ENCODE assay signal across 13 mouse cellular contexts in the genomic region with DNA sequence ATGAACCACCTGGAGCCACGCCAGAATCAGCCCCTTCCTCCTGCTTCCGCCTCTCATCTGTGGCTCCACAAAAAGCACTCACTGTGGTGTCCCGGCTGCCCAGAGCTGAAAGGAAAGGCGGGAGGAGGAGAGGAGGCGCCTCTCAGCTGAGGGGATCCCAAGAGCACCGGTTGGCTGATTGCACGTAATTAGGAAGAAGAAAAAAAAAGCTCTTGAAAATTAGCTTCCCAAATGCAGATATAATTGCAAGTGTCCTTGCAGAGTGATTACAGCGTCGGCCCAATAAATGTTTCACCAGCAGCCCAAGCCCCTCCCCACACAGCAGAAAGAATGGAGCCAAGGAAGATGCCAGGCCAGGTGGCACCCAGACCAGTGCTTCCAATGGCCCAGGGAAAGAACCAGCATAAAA. TPM values are rescaled to one million over a fixed set of nuclear protein-coding genes. Genes with fewer than 3 reads are reported as not detected.
DNase-seq lines count a peak whose midpoint lies in the region; ATAC-seq and TF ChIP-seq lines count a peak whose summit lies in the region.
"Had no signal": no experiment of that assay in that cellular context is flagged by ENCODE, and none has a peak within 500 bp of the region (broad histone marks: within the 10 kb centered on the region; RNA-seq: fewer than 3 reads in every experiment).

No protein-coding gene starts in this region.

- H3K4me2 ChIP-seq in midbrain, embryonic 11.5 days = no peak overlapping the region
- 0 out of 2 replicates have a peak overlapping the region, but pooled peaks have one; percentile 3 for H3K4me2 ChIP-seq in forebrain, embryonic 15.5 days (replicated peaks)
- H3K4me2 ChIP-seq: heart, embryonic 12.5 days; limb, embryonic 12.5 days had no signal

- H3K27me3 ChIP-seq in midbrain, embryonic 10.5 days (ENCODE audit: low read depth, poor library complexity, severe bottlenecking) = no peaks in the 10 kb centered on the region
- no peaks in the 10 kb centered on the region for H3K27me3 ChIP-seq in midbrain, embryonic 11.5 days (ENCODE audit: control insufficient read depth, insufficient read depth, low read length)
- H3K27me3 ChIP-seq in forebrain, embryonic 15.5 days = no peaks in the 10 kb centered on the region
- H3K27me3 ChIP-seq in limb, embryonic 10.5 days (ENCODE audit: low read depth, poor library complexity, severe bottlenecking) = no peaks in the 10 kb centered on the region
- H3K27me3 ChIP-seq in small intestine, adult 2 months (ENCODE audit: control insufficient read depth, insufficient read depth, low read length) = no peaks in the 10 kb centered on the region
- H3K27me3 ChIP-seq: heart, embryonic 12.5 days; limb, embryonic 12.5 days had no signal

- no peak for TF ChIP-seq CTCF in small intestine, adult 2 months (IDR thresholded peaks at IDR 0.05; ENCODE audit: extremely low read depth, insufficient read length, insufficient replicate concordance, low read depth, low read length)

- 0 out of 2 replicates have a peak, but pooled peaks cover 4% of the 10 kb centered on the region for H3K9me3 ChIP-seq in midbrain, embryonic 10.5 days (replicated peaks)
- no peaks in the 10 kb centered on the region for H3K9me3 ChIP-seq in midbrain, embryonic 11.5 days (ENCODE audit: control insufficient read depth, low read length)
- H3K9me3 ChIP-seq in forebrain, embryonic 15.5 days = no peaks in the 10 kb centered on the region
- H3K9me3 ChIP-seq in limb, embryonic 10.5 days (replicated peaks) = no peaks in the 10 kb centered on the region
- H3K9me3 ChIP-seq: heart, embryonic 12.5 days; limb, embryonic 12.5 days had no signal

- peaks cover 32% of the 10 kb centered on the region for H3K4me1 ChIP-seq in midbrain, embryonic 10.5 days
- peaks cover 8% of the 10 kb centered on the region for H3K4me1 ChIP-seq in midbrain, embryonic 11.5 days (ENCODE audit: control insufficient read depth, insufficient read depth, low read length)
- peaks cover 47% of the 10 kb centered on the region for H3K4me1 ChIP-seq in forebrain, embryonic 15.5 days
- peaks cover 23% of the 10 kb centered on the region; the same call in 1 of the 2 replicates for H3K4me1 ChIP-seq in limb, embryonic 10.5 days
- H3K4me1 ChIP-seq in small intestine, adult 2 months (ENCODE audit: control insufficient read depth, insufficient read depth, insufficient read length, low read length) = peaks cover 79% of the 10 kb centered on the region

- no peak for DNase-seq in midbrain, embryonic 10.5 days (ENCODE audit: low spot score)
- DNase-seq in midbrain, embryonic 11.5 days (ENCODE audit: low spot score, missing footprints) = no peak
- no peak for DNase-seq in limb, embryonic 10.5 days (ENCODE audit: low spot score)
- no peak for DNase-seq in right cerebral cortex, adult 18-20 months
- DNase-seq in gastrocnemius, postnatal 14 days = no peak
- no peak for DNase-seq in left cerebral cortex, adult 9 months (ENCODE audit: low spot score in 2 of 2)
- DNase-seq: kidney, adult 18-20 months; lung, postnatal 10 days had no signal

- WGBS in midbrain, embryonic 10.5 days = 67% methylated on average over 9 of the region's 9 CpGs
- 61% methylated on average over 9 of the region's 9 CpGs for WGBS in midbrain, embryonic 11.5 days
- 7% methylated on average over 9 of the region's 9 CpGs for WGBS in forebrain, embryonic 15.5 days
- WGBS in limb, embryonic 10.5 days = 59% methylated on average over 9 of the region's 9 CpGs
- 23% methylated on average over 9 of the region's 9 CpGs for WGBS in small intestine, adult 2 months

- intact Hi-C loops in gastrocnemius, postnatal 14 days (cut with DNase I; ENCODE audit: low total_unique reads) = no loop called here

- H3K36me3 ChIP-seq in midbrain, embryonic 10.5 days = no peaks in the 10 kb centered on the region
- no peaks in the 10 kb centered on the region for H3K36me3 ChIP-seq in midbrain, embryonic 11.5 days (ENCODE audit: control insufficient read depth, insufficient read depth, low read length)
- no peaks in the 10 kb centered on the region for H3K36me3 ChIP-seq in forebrain, embryonic 15.5 days
- H3K36me3 ChIP-seq in limb, embryonic 10.5 days = no peaks in the 10 kb centered on the region
- peaks cover 21% of the 10 kb centered on the region for H3K36me3 ChIP-seq in small intestine, adult 2 months (ENCODE audit: control insufficient read depth, insufficient read depth, low read length)
- H3K36me3 ChIP-seq: heart, embryonic 12.5 days; limb, embryonic 12.5 days had no signal

- no peak overlapping the region for H3K4me3 ChIP-seq in midbrain, embryonic 10.5 days
- H3K4me3 ChIP-seq in midbrain, embryonic 11.5 days (ENCODE audit: low read depth, low read length) = no peak overlapping the region
- no peak overlapping the region for H3K4me3 ChIP-seq in forebrain, embryonic 15.5 days
- no peak overlapping the region for H3K4me3 ChIP-seq in limb, embryonic 10.5 days
- peak overlapping the region; percentile 12; the same call in 1 of the 2 replicates for H3K4me3 ChIP-seq in small intestine, adult 2 months (ENCODE audit: low read depth, low read length)
- H3K4me3 ChIP-seq: heart, embryonic 12.5 days; limb, embryonic 12.5 days had no signal

- TF ChIP-seq POLR2A in small intestine, adult 2 months (IDR thresholded peaks at IDR 0.05; ENCODE audit: low read depth, low read length) = no peak

- peak overlapping the region; percentile 34; the same call in 1 of the 2 replicates for H3K27ac ChIP-seq in midbrain, embryonic 10.5 days (replicated peaks)
- no peak overlapping the region for H3K27ac ChIP-seq in midbrain, embryonic 11.5 days (ENCODE audit: low read depth, low read length)
- H3K27ac ChIP-seq in forebrain, embryonic 15.5 days (replicated peaks) = peak overlapping the region; percentile 79
- H3K27ac ChIP-seq in limb, embryonic 10.5 days = 0 out of 2 replicates have a peak overlapping the region, but pooled peaks have one; percentile 8
- H3K27ac ChIP-seq in small intestine, adult 2 months (ENCODE audit: insufficient read depth, low read depth, low read length) = peak overlapping the region; percentile 99
- H3K27ac ChIP-seq: limb, embryonic 12.5 days had no signal

- H3K9ac ChIP-seq in midbrain, embryonic 11.5 days (ENCODE audit: low read length) = no peak overlapping the region
- no peak overlapping the region for H3K9ac ChIP-seq in forebrain, embryonic 15.5 days (replicated peaks)
- H3K9ac ChIP-seq: heart, embryonic 12.5 days; limb, embryonic 12.5 days had no signal

- ATAC-seq in midbrain, embryonic 11.5 days (ENCODE audit: low FRiP score) = no peak
- peak; percentile 64 for ATAC-seq in forebrain, embryonic 15.5 days (replicated peaks)
- ATAC-seq: CD4-positive, CD25-positive, alpha-beta regulatory T cell, adult 4 months had no signal

RNA-seq across cellular contexts. Expression of gene Itpk1, which starts 19.2 kb away (rescaled TPM):
- polyA plus RNA-seq in midbrain, embryonic 10.5 days (2016; fragmentation: Nextera tagmentation; extraction: Ambion mirVana) = 16.1 and 16.9 TPM in 2 replicates
- 11.6 and 14.2 TPM in 2 replicates for polyA plus RNA-seq in midbrain, embryonic 11.5 days (2014; fragmentation: Nextera tagmentation; extraction: Ambion mirVana)
- 58.7 and 59.1 TPM in 2 replicates for polyA plus RNA-seq in forebrain, embryonic 15.5 days (2015; fragmentation: Nextera tagmentation; extraction: Ambion mirVana)
- 9.7 and 11.0 TPM in 2 replicates for polyA plus RNA-seq in limb, embryonic 10.5 days (2016; fragmentation: Nextera tagmentation; extraction: Ambion mirVana)
- polyA plus RNA-seq in small intestine, adult 2 months (2012; rRNA removed) = 104 and 324 TPM in 2 replicates
- total RNA-seq in gastrocnemius, postnatal 14 days (2021) = 1 to 10 TPM; 6.4 to 8.4 TPM

RNA-seq across cellular contexts. Expression of gene Moap1, which starts 57.9 kb away (rescaled TPM):
- 38.4 and 44.6 TPM in 2 replicates for polyA plus RNA-seq in midbrain, embryonic 10.5 days (2016; fragmentation: Nextera tagmentation; extraction: Ambion mirVana)
- 40.8 and 41.4 TPM in 2 replicates for polyA plus RNA-seq in midbrain, embryonic 11.5 days (2014; fragmentation: Nextera tagmentation; extraction: Ambion mirVana)
- polyA plus RNA-seq in forebrain, embryonic 15.5 days (2015; fragmentation: Nextera tagmentation; extraction: Ambion mirVana) = 48.9 and 53.2 TPM in 2 replicates
- polyA plus RNA-seq in limb, embryonic 10.5 days (2016; fragmentation: Nextera tagmentation; extraction: Ambion mirVana) = 34.8 and 38.8 TPM in 2 replicates
- 0.30 and 0.74 TPM in 2 replicates for polyA plus RNA-seq in small intestine, adult 2 months (2012; rRNA removed)
- 1 to 10 TPM; 4.7 to 4.8 TPM for total RNA-seq in gastrocnemius, postnatal 14 days (2021)

RNA-seq across cellular contexts. Expression of gene Tmem251, which starts 58.0 kb away (rescaled TPM):
- polyA plus RNA-seq in midbrain, embryonic 10.5 days (2016; fragmentation: Nextera tagmentation; extraction: Ambion mirVana) = 13.2 and 14.0 TPM in 2 replicates
- 12.2 and 12.3 TPM in 2 replicates for polyA plus RNA-seq in midbrain, embryonic 11.5 days (2014; fragmentation: Nextera tagmentation; extraction: Ambion mirVana)
- 11.4 and 12.7 TPM in 2 replicates for polyA plus RNA-seq in forebrain, embryonic 15.5 days (2015; fragmentation: Nextera tagmentation; extraction: Ambion mirVana)
- polyA plus RNA-seq in limb, embryonic 10.5 days (2016; fragmentation: Nextera tagmentation; extraction: Ambion mirVana) = 11.7 TPM in 2 replicates
- 1.7 and 2.4 TPM in 2 replicates for polyA plus RNA-seq in small intestine, adult 2 months (2012; rRNA removed)
- total RNA-seq in gastrocnemius, postnatal 14 days (2021) = 1 to 10 TPM; 2.0 to 2.3 TPM

Comparison
In these comparisons a context has a peak if more than half of its experiments do, and no peak if none do; other contexts are left out.
1. RNA of gene Moap1, which starts 57.9 kb away (polyA plus RNA-seq): 48.9 to 53.2 TPM in forebrain, embryonic 15.5 days, 40.8 to 41.4 TPM in midbrain, embryonic 11.5 days, 34.8 to 38.8 TPM in limb, embryonic 10.5 days and 38.4 to 44.6 TPM in midbrain, embryonic 10.5 days; 0.30 to 0.74 TPM in small intestine, adult 2 months; every median in the first group is over 10 times any median in the second.